Mouse (Mus musculus) liver, embryonic 11.5 days (tissue): ENCODE measurements at regions not wholly inside any gene's neighbourhood (a gene's known extent, or its start where the extent isn't known, plus 50 kb on each side); places are given as distances from the start of the nearest gene placed in this dataset.

Experiments used
- ATAC-seq: fragments of 200-750 bp; cut with Nextera tagmentation; replicated peaks from 2 replicates; pipeline ENCODE4 v1.8.0; 2017; ENCODE audit warnings: moderate number of reproducible peaks, mild to moderate bottlenecking, moderate TSS enrichment, moderate library complexity; ENCODE audit not compliant: low FRiP score
- DNase-seq: peaks from one replicate; pipeline ENCODE4 v3.0.0-alpha.2; 2017; ENCODE audit warnings: low spot score
- H3K27ac ChIP-seq: fragments of 300-500 bp; sonication (generic); 2 replicates; pipeline ENCODE4 v1.5.1; 2014; ENCODE audit warnings: mild to moderate bottlenecking, low read depth, low read length, control low read depth
- H3K27me3 ChIP-seq: fragments of 300-500 bp; sonication (generic); replicated peaks from 2 replicates; pipeline ENCODE4 v1.6.1; 2014; ENCODE audit warnings: low read length, mixed read lengths; ENCODE audit not compliant: control insufficient read depth, insufficient read depth
- H3K36me3 ChIP-seq: fragments of 300-500 bp; sonication (generic); 2 replicates; pipeline ENCODE4 v1.6.1; 2014; ENCODE audit warnings: mild to moderate bottlenecking, low read length, moderate library complexity, mixed read lengths; ENCODE audit not compliant: control insufficient read depth, insufficient read depth
- H3K4me1 ChIP-seq: fragments of 300-500 bp; sonication (generic); replicated peaks from 2 replicates; pipeline ENCODE4 v1.6.1; 2014; ENCODE audit warnings: low read length, mixed read lengths; ENCODE audit not compliant: control insufficient read depth, insufficient read depth
- H3K4me2 ChIP-seq: fragments of 300-500 bp; sonication (generic); 2 replicates; pipeline ENCODE4 v1.6.1; 2014; ENCODE audit warnings: mild to moderate bottlenecking, control low read depth, moderate library complexity
- H3K4me3 ChIP-seq: fragments of 300-500 bp; sonication (generic); 2 replicates; pipeline ENCODE4 v1.5.1; 2014; ENCODE audit warnings: low read depth, low read length, control low read depth
- H3K9ac ChIP-seq: fragments of 300-500 bp; sonication (generic); 2 replicates; pipeline ENCODE4 v1.6.1; 2014; ENCODE audit warnings: low read depth, low read length, control low read depth
- H3K9me3 ChIP-seq: fragments of 300-500 bp; sonication (generic); 2 replicates; pipeline ENCODE4 v1.6.1; 2016; ENCODE audit warnings: low read length, inconsistent platforms, mixed read lengths; ENCODE audit not compliant: control insufficient read depth
- WGBS: fragments of 180-500 bp; shearing (Covaris S2); extraction: QIAGEN DNeasy Blood & Tissue Kit; methylation state at CpG from one replicate; pipeline ENCODE4 v1.1.7; 2014; 5-methylcytosine and 5-hydroxymethylcytosine counted together

GRCm38 (mm10) chr9:118253829-118254228, 103.9 kb upstream of the Cmc1 start:
- ATAC-seq, result no peak
- no peak overlapping the region for H3K4me2 ChIP-seq
- H3K4me3 ChIP-seq, result no peak overlapping the region
- H3K27ac ChIP-seq, result no peak overlapping the region
- H3K27me3 ChIP-seq, result peaks cover 3% of the 10 kb centered on the region; the same call in 1 of the 2 replicates
- H3K9me3 ChIP-seq, result no peaks in the 10 kb centered on the region
- no peaks in the 10 kb centered on the region for H3K4me1 ChIP-seq
- H3K9ac ChIP-seq, result no peak overlapping the region
- no peak for DNase-seq
- no peaks in the 10 kb centered on the region for H3K36me3 ChIP-seq

- Histone ChIP-seq H3K36me3 (no peaks in the 10 kb centered on the region), H3K9ac (no peak overlapping the region), H3K27ac (no peak overlapping the region), H3K4me1 (no peaks in the 10 kb centered on the region), H3K27me3 (peaks cover 3% of the 10 kb centered on the region; the same call in 1 of the 2 replicates), H3K9me3 (no peaks in the 10 kb centered on the region), H3K4me2 (no peak overlapping the region), H3K4me3 (no peak overlapping the region)
- DNase-seq (no peak), ATAC-seq (no peak)
- 51% methylated on average over 9 of the region's 9 CpGs for WGBS
Observed at GRCm38 (mm10) chr9:118255200-118255733, 105.3 kb upstream of the Cmc1 start.

GRCm38 (mm10) chr9:118255751-118256266, 105.8 kb upstream of the Cmc1 start:
- 38% methylated on average over 11 of the region's 11 CpGs for WGBS
- no peak overlapping the region for H3K27ac ChIP-seq

GRCm38 (mm10) chr9:118266298-118266697, 116.3 kb upstream of the Cmc1 start:
- H3K36me3 ChIP-seq, result no peaks in the 10 kb centered on the region
- no peak overlapping the region for H3K4me3 ChIP-seq
- DNase-seq (no peak), ATAC-seq (no peak)
- H3K9me3 ChIP-seq, result no peaks in the 10 kb centered on the region
- H3K4me2 ChIP-seq, result no peak overlapping the region
- no peak overlapping the region for H3K9ac ChIP-seq
- WGBS, result 64% methylated on average over 5 of the region's 5 CpGs
- H3K27ac ChIP-seq, result no peak overlapping the region
- no peaks in the 10 kb centered on the region for H3K27me3 ChIP-seq
- H3K4me1 ChIP-seq, result no peaks in the 10 kb centered on the region

More at GRCm38 (mm10) chr9:118255751-118256266, 105.8 kb upstream of the Cmc1 start:
- no peaks in the 10 kb centered on the region for H3K9me3 ChIP-seq
- H3K36me3 ChIP-seq, result no peaks in the 10 kb centered on the region
- peaks cover 3% of the 10 kb centered on the region; the same call in 1 of the 2 replicates for H3K27me3 ChIP-seq
- no peak overlapping the region for H3K4me2 ChIP-seq
- no peak for DNase-seq
- H3K4me1 ChIP-seq, result no peaks in the 10 kb centered on the region
- ATAC-seq, result no peak
- H3K9ac ChIP-seq, result no peak overlapping the region
- H3K4me3 ChIP-seq, result no peak overlapping the region

GRCm38 (mm10) chr9:118271681-118272080, 121.7 kb upstream of the Cmc1 start:
- no peaks in the 10 kb centered on the region for H3K4me1 ChIP-seq
- H3K4me2 ChIP-seq, result no peak overlapping the region
- H3K9me3 ChIP-seq, result no peaks in the 10 kb centered on the region
- ATAC-seq, result no peak
- no peaks in the 10 kb centered on the region for H3K36me3 ChIP-seq
- no peak overlapping the region for H3K9ac ChIP-seq
- no peak overlapping the region for H3K4me3 ChIP-seq
- no peak overlapping the region for H3K27ac ChIP-seq
- no peak for DNase-seq
- H3K27me3 ChIP-seq, result no peaks in the 10 kb centered on the region
- WGBS, result 76% methylated on average over 12 of the region's 12 CpGs

- H3K4me1 ChIP-seq, result no peaks in the 10 kb centered on the region
- DNase-seq (no peak), ATAC-seq (no peak)
- H3K9me3 ChIP-seq, result no peaks in the 10 kb centered on the region
- H3K4me2 ChIP-seq, result no peak overlapping the region
- whole genome bisulfite sequencing, result 61% methylated on average over 11 of the region's 11 CpGs
- no peak overlapping the region for H3K9ac ChIP-seq
- no peaks in the 10 kb centered on the region for H3K36me3 ChIP-seq
- no peak overlapping the region for H3K27ac ChIP-seq
- no peaks in the 10 kb centered on the region for H3K27me3 ChIP-seq
- no peak overlapping the region for H3K4me3 ChIP-seq
Observed at GRCm38 (mm10) chr9:118272713-118273407, 122.9 kb upstream of the Cmc1 start.

- no peaks in the 10 kb centered on the region for H3K9me3 ChIP-seq
- no peak for ATAC-seq
- 69% methylated on average over 3 of the region's 3 CpGs for WGBS
Observed at GRCm38 (mm10) chr9:118285481-118285880, 135.5 kb upstream of the Cmc1 start.

GRCm38 (mm10) chr9:118287606-118288005, 137.6 kb upstream of the Cmc1 start:
- Histone ChIP-seq H3K4me3 (no peak overlapping the region), H3K4me1 (no peaks in the 10 kb centered on the region), H3K9me3 (no peaks in the 10 kb centered on the region), H3K4me2 (no peak overlapping the region), H3K36me3 (no peaks in the 10 kb centered on the region), H3K27ac (no peak overlapping the region), H3K27me3 (no peaks in the 10 kb centered on the region), H3K9ac (no peak overlapping the region)
- 77% methylated on average over 9 of the region's 9 CpGs for WGBS
- no peak for ATAC-seq
- no peak for DNase-seq

More at GRCm38 (mm10) chr9:118285481-118285880, 135.5 kb upstream of the Cmc1 start:
- H3K4me3 ChIP-seq, result no peak overlapping the region
- H3K36me3 ChIP-seq, result no peaks in the 10 kb centered on the region
- no peak overlapping the region for H3K9ac ChIP-seq
- H3K4me2 ChIP-seq, result no peak overlapping the region
- no peak overlapping the region for H3K27ac ChIP-seq
- H3K4me1 ChIP-seq, result no peaks in the 10 kb centered on the region
- H3K27me3 ChIP-seq, result no peaks in the 10 kb centered on the region
- no peak for DNase-seq

- H3K4me2 ChIP-seq, result no peak overlapping the region
- no peaks in the 10 kb centered on the region for H3K4me1 ChIP-seq
- no peaks in the 10 kb centered on the region for H3K9me3 ChIP-seq
- no peaks in the 10 kb centered on the region for H3K36me3 ChIP-seq
- no peak overlapping the region for H3K4me3 ChIP-seq
- DNase-seq (no peak), ATAC-seq (no peak)
- 88% methylated on average over 10 of the region's 10 CpGs for WGBS
- H3K27ac ChIP-seq, result no peak overlapping the region
- H3K9ac ChIP-seq, result no peak overlapping the region
- no peaks in the 10 kb centered on the region for H3K27me3 ChIP-seq
Observed at GRCm38 (mm10) chr9:118292836-118293235, 142.9 kb upstream of the Cmc1 start.
